Mouse (Mus musculus) inflammation-experienced regulatory T-cells, adult 16 weeks (primary cell): ENCODE measurements around the gene Ccdc62. TPM values are rescaled to one million over a fixed set of nuclear protein-coding genes. Genes with fewer than 3 reads are reported as not detected.

Experiments used
- polyA plus RNA-seq: library from polyadenylated mRNA; unstranded; fragments of 100-300 nt; shearing (Covaris generic); gene quantifications from one replicate; pipeline ENCODE4 v1.2.1, GENCODE M21; 2017

The Ccdc62 gene
- polyA plus RNA-seq: 7.5 TPM

DNA sequence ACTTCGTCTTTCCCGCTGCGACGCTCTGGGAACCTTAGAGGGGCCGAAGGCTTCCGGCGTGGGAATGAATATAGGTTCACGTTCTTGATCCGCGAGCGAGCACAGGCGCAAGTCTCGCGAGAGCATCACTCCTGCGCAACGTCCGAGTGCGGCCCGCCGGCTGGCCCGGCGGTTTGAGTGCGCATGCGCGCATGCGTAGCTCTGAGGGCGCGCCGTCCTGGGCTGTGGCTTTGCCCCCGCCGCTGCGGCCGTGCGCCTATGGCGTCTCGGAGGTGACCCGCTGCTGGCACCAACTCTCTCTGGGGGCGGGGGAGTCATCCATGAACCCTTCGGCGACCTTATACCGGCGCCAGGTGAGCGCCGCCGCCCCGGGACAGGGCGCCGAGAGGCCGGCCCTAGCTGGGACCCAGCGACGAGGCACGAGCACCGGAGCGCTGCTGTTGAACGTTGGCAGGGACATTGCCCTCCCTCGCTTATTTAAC lies at the start of gene Ccdc62:
Gene Ccdc62, plus strand, starts transcription at position 172 of the 482 bp plus-strand sequence.

DNA sequence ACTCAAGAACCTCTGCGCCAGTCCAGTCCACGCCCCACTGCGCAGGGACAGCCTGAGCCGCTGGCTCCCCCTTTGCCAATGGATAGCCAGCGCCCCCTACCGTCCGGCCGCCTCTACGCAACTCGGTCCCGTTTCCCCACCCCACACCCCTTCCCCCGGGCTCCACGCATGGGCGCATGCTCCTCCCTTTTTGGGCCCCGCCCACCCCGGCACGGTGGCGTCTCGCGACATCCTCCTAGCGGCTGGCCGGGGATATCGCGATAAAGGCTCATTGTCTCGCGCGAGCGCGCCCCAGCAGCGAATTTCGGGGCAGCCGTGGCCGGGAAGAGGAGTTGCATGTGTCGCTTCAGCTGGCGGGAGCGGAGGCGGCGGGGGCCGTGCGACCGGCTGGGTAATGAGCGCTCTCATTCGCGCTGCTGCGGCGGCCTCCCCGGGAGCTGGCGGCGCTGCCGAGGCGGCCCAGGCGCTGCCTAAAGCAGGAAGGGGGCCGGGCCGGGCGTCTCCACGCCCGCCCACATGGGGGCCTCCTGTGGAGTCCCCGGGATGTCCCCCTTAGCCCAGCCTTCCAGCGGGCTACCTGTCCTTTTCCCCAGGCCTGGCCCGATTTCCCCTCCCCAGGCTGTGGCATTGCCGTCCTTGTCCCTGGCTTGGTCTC lies 23.4 kb upstream of the Ccdc62 start, which contains the start of gene Denr:
Gene Denr, plus strand, starts transcription at position 200 of the 655 bp plus-strand sequence.

GRCm38 (mm10) chr5:123927118-123927517 lies 3.4 kb upstream of the Ccdc62 start, which contains the start of gene Gm43518:
Gm43518 (plus strand) TSS chr5:123927418.

DNA sequence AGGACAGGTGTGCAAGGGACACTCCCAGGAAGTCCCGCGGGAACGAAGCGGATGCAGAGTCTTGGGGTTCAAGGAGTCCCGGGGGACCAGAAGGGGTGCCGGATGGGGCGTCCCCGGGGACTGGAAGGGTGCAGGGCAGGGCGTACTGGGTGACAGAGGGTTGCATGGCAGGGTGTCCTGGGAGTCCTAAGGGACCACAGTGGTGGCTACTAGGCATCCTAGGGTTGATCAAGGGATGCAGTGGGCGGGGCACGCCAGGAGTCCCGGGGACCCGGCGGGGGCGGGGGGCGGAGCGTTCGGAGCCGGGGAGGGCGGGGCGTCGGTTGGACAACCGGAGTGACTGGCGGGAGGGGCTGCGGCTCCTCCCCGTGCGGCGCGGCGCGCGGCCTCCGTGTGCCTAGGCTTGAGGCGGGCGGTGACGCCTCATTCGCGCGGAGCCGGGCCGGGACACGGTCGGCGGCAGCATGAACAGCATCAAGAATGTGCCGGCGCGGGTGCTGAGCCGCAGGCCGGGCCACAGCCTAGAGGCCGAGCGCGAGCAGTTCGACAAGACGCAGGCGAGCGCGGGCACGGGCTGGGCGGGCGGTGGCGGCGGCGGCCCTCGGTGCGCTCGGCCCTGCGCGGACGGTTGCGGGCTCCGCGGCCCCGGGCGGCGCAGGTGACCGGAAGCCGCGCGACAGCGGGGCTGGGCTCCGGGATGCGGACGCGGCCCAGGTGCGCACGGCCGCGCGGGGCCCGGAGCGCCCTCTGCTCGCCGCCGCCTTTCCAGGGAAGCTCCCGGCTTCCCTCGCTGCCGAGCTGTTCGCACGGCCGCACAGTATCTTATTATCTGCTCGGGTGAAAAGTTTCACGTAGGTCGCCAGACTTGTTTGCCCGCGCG lies 43.1 kb downstream of the Ccdc62 start, which contains the start of gene Hip1r:
Gene Hip1r, plus strand, starts transcription at position 330 of the 880 bp plus-strand sequence.

Other genes with a start within 250 kb of the Ccdc62 start
- 106 TPM for gene Clip1, start 246.1 kb upstream of the Ccdc62 start, polyA plus RNA-seq
- 128 TPM for gene Zcchc8, start 209.6 kb upstream of the Ccdc62 start, polyA plus RNA-seq
- gene Rsrc2, start 181.3 kb upstream of the Ccdc62 start, polyA plus RNA-seq: 207 TPM
- gene Kntc1, start 181.0 kb upstream of the Ccdc62 start, polyA plus RNA-seq: 3.2 TPM
- 1.2 TPM for gene Hcar2, start 65.2 kb upstream of the Ccdc62 start, polyA plus RNA-seq
- not detected for gene Hcar1, start 50.7 kb upstream of the Ccdc62 start, polyA plus RNA-seq
- 106 TPM for gene Denr, start 23.5 kb upstream of the Ccdc62 start, polyA plus RNA-seq
- gene Gm43518, start 3.3 kb upstream of the Ccdc62 start, polyA plus RNA-seq: 5.3 TPM
- gene Hip1r, start 42.9 kb downstream of the Ccdc62 start, polyA plus RNA-seq: 77.8 TPM
- 62.1 TPM for gene Vps37b, start 101.6 kb downstream of the Ccdc62 start, polyA plus RNA-seq
- 58.8 TPM for gene Abcb9, start 165.1 kb downstream of the Ccdc62 start, polyA plus RNA-seq
- gene Ogfod2, start 181.6 kb downstream of the Ccdc62 start, polyA plus RNA-seq: 37.3 TPM
- gene Arl6ip4, start 185.4 kb downstream of the Ccdc62 start, polyA plus RNA-seq: 110 TPM